Mouse (Mus musculus) ovary, postnatal 36 days (tissue): Measurements from ENCODE around the gene Cox7a2l.
A peak's percentile ranks its signal among the peaks of the same experiment; 100 is the strongest.

Source experiments
- DNase-seq: peaks from one replicate; pipeline ENCODE4 v3.0.0; 2022; ENCODE audit warnings: low spot score, mixed read lengths

The Cox7a2l gene

GRCm38 (mm10) chr17:83517280-83518015 lies at the start of gene Cox7a2l:
Gene Cox7a2l, minus strand, starts transcription at chr17:83517330.
- no peak for DNase-seq

DNA sequence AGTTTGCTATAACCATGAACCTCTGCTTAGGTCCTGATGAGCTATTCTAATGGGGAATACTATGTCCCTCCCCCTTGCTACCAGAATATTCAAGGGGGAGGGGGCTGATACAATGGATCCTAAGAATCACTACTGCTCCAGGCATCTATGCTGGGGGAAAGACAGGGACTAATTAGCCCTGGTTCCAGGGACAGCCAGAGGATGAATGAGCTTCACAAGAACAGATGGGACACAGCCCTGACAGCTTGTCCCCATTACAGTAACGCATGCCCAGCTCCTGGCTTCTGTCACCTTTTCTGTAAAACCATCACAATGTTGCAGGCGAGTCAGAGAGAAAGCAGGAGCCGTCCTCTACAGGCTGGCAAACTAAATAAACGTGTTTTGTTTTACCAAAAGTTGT lies 48.4 kb upstream of the Cox7a2l start:
- DNase-seq: no peak

GRCm38 (mm10) chr17:83564119-83564820 lies 47.1 kb upstream of the Cox7a2l start:
- DNase-seq: no peak

DNA sequence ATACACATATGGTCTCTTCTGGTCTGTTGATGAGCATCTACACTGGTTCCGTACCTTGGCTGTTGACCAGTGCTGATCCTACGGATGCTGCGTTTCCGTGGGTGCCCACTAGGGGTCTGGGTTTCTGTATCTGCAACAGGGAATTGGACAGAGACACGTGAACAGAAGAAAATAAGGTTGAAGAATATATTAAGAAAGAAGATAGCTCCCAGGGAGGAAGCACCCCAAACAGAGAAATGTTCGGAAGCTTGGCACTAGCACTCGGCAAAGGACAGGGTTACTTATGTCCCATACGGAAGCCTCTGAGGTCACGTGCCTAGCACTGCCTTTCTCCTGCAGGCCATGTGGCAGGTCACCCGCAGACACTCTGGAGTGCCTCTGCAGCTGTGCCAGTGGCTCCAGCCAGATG lies 46.6 kb upstream of the Cox7a2l start:
- DNase-seq: peak; percentile 39

GRCm38 (mm10) chr17:83562153-83563010 lies 45.3 kb upstream of the Cox7a2l start:
- no peak for DNase-seq

- no peak for DNase-seq
Measured at GRCm38 (mm10) chr17:83559081-83559480, 42.0 kb upstream of the Cox7a2l start.

DNA sequence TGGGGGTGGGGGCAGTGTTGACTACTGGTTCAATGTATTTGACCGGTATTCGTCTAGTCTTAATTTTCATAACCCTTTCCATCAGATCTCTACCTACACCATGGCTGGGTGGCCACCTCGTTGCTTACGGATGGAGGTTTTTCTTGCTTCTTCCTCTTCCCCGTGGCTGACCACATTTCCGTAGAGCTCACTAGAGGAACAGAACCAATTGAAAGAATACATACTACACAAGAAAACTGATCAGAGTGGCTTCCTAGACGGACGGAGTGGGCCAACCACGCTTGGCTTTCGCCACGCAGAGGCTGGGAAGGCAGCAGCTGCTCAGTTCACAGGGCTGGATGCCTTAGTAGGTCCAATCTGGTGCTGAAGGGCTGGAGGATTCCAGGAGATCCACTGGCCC lies 38.7 kb upstream of the Cox7a2l start:
- no peak for DNase-seq

- no peak for DNase-seq
Measured at GRCm38 (mm10) chr17:83554997-83555396, 37.9 kb upstream of the Cox7a2l start.

DNA sequence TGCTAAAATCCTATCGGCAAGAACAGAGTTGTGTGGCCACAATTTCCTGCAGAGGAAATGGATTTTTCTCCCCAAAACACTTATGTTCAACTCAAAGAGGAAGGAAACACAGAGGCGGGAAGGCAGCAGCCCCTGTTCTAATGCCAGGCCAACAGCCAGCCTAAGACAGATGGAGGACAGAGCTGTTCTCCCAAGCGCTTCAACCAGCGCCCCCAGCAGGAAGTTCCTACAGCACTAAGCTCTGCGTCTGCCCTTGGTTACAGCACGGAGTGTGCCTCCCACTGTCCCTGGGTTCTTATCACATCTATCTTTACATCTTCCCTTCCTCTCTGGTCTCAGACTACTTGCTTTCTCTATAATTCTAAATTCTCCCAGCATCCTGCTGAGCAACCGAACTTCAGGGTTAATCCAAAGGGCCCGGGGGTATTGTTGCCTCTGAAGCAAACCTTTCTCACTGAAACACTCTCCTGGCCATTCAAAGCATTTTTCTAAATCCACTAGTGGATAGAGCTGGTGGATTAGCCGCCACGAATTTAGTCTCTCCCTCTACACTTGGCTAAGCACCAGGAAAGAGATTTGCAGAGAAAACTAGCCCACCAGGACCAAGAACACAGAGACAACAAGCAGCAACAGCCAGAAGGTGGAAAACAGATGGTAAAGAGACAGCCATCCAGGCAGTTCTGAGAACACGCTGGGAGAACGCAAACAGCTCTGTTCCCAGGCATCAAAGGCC lies 31.5 kb upstream of the Cox7a2l start:
- no peak for DNase-seq

- DNase-seq: no peak
Measured at GRCm38 (mm10) chr17:83547145-83547544, 30.0 kb upstream of the Cox7a2l start.

DNA sequence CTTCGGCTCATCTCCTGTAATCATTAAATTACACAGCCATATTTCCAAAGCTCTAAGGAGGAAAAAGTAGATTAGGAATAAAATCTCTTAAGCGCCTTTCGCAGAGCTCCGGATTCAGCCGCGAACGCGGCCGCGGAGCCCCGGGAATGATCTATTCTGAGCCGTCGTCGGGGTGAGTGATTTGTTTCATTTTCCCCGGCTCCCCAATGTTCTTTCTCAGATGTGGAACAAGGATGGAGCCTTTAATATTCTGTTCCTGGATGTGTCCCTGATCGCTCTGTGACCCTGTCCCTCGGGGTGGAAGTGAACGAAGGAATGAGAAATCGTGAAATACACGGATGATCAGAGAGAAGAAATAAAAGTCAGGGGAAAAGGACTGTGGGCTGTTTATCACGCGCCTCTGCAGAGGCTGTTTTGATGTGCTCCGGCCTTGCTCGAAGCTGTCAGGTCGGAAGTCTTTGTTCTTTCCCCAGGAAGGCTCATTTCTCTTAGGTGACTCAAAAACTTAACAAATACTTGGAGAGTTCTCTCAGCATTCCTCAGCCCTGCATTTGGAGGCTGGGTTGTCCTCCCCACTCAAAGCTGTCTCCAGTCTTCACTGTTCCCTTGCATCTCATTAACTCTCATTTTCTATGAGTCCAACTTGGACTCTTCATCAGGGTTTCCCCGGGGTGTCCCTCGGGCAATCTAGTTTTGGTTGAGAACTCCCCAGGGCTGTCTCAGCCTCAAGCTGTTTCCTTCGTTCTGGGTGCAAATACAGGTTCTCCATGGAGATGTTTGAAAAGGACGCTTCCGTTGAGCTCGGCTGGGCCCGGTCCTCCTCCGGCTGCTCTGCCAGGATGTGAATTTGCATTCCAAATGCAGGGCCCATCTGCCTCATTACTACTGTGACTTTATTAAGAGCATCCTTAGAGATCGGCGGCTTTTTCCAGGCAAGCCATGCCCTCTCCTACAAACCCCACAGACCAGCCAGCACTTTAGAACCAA lies 28.9 kb upstream of the Cox7a2l start:
- DNase-seq: no peak

DNA sequence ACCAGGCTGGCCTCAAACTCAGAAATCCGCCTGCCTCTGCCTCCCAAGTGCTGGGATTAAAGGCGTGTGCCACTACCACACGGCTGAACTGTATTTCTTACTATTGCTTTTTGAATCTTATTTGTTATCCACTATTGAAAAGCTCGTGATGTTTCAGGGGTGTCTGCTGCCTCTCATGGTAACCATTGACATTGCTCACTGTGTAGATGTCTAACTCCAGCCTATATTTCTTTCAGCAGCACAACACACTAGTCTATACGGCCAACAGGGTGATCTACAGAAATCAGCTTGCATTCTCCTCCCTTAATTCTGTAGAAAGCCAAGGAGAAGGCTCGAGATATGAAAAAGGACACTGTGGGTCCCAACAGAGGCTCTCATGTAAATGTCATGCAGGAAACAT lies 28.1 kb upstream of the Cox7a2l start:
- no peak for DNase-seq

DNA sequence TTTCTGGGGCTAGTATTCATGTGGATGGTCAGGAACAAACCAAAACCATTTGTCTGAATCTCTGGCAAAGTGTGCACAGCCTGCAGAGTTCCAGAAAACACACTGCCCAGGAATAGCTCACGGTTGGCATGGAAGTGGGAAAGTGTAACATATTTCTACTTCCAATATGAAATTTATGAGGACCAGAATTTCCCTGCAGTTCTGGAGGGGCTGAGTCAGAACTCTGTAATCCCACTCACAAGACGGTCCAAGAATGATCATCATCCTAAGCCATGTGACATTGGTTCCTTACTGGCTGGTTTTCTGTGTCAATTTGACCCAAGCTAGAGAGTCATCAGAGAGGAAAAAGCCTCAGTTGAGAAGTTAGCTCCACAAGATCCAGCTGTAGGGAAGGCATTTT lies 25.3 kb upstream of the Cox7a2l start:
- DNase-seq: no peak

DNA sequence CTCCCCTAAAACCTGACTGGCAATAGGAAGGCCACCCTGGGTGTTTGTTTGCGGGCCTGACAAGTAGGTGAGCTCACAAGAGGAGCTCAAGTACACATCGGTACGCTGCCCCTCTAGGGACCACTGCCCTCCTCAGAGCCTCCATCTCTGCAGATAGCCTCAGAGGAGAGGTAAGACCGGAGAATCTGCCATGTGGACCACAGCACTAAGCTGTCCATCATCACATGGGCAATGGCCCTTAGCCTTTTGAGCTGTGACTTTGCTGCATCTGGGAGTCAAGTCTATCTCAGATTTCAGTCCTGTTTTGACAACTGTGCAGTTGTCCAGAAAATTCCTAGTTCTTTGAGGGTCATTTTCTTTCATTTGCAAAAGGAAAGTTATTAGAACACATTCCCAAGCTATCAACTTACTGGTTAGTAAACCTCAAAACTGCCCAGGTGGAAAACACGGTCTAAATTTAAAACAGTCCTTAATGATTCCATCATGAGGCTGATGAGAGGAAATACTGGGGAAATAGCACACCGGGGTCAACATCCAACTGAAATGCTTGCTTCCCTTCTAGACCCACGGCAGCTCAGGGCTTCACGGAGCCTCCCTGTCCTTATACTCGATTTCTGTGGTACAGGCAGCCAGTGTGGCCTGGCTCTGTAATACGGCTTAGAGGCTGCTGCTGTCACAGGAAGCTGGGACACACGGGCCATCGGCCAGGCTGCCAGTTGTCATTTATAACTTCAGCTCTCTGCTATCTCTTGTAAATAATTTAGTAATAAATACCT lies 22.3 kb upstream of the Cox7a2l start:
- DNase-seq: no peak

GRCm38 (mm10) chr17:83538694-83539093 lies 21.6 kb upstream of the Cox7a2l start:
- no peak for DNase-seq

DNA sequence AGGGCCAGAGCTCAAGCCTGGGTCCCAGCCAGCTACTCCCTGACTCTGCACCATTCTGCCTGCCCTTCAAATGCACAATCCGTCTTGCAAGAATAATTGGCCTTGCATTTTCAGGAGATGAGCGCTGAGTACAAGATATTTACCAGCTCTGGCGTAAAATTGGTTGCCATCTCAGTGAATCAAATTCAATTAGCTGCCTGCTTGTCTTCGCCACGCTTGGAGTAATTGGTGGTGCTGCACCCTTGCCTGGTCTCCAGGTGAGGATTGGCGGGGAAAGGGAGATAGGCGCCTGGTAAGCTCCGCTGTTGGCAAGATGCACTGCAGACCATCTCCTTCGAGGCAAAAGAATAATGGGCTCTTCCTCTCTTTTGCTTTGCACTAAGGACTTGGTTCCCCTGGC lies 21.0 kb upstream of the Cox7a2l start:
- DNase-seq: no peak

DNA sequence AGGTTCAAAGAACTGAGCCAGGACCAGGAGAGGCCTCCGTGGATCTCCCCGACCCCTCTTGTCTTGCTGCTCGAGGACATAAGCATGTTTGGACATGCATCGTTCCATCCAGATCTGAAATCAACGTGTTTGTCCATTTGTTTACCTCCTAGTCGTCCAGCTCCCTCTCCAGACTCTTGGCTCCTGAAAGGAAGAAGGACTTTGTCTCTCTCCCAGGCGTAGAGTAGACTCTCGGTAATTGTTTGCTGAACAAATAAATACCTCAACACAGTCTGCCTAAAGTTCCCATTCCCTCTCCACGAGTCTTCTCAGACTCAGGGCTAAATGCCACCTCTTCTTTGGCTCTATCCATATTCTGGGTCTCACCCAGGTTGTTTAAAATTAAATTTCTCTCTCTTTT lies 16.0 kb upstream of the Cox7a2l start:
- no peak for DNase-seq

DNA sequence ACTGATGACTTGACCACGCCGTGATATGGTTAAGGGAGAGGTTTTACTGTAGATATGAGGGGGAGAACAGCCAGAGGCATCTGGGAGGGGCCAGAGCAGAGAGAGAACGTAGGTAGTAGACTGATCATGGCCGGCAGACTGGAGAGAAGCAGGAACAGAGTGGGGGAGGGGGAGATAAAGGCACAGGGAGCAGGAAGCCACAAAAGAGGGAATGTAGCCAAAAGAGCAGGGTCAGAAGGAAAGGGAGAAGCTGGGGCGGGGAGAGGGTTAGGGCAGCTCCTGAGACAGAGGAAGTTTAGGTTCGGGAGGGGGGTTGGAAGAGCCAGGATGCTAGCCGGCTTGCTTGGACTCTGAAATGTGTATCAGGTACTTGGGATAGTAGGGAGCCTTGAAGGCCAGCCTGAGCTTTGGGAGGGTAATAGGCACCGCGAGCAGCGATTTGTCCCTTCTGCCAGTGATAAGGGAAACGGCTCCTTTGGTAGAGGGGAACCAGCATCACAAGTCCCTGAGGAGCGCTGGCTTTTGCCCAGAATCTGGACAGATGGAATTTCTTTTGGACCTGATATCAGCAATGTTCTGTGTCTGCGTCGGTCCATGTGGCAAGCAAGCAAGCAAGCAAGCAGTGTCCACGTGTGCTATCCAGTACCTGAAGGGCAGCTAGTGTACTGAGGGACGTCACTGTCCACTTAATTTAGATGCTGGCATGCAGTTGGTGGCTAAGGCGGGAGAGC lies 10.7 kb upstream of the Cox7a2l start:
- DNase-seq: peak; percentile 48
